Mouse (Mus musculus): ENCODE measurements around the gene Krt80.

GRCm38 (mm10) chr15:101387176-101387575 lies 17.2 kb upstream of the Krt80 start:
- TF ChIP-seq EP300 (IDR thresholded peaks at IDR 0.05; ENCODE audit: insufficient read depth, low read depth, low read length) = no peak
- peak; percentile 61 for TF ChIP-seq CTCF (IDR thresholded peaks at IDR 0.05)

All from heart, adult 2 months (tissue).